Mouse (Mus musculus): ENCODE measurements around the gene Zc2hc1b.

Gene Zc2hc1b

GRCm38 (mm10) chr10:13172798-13173221 is 5.0 kb downstream of the Zc2hc1b start:
- no peak for DNase-seq (ENCODE audit: extremely low spot score, low spot score)

- DNase-seq (ENCODE audit: extremely low spot score, low spot score), result no peak
Observed at GRCm38 (mm10) chr10:13171461-13171860, 6.4 kb downstream of the Zc2hc1b start.

GRCm38 (mm10) chr10:13170739-13171448 is 6.9 kb downstream of the Zc2hc1b start:
- peak; percentile 42 for DNase-seq (ENCODE audit: extremely low spot score, low spot score)

- no peak for DNase-seq (ENCODE audit: extremely low spot score, low spot score)
Observed at GRCm38 (mm10) chr10:13168461-13168860, 9.4 kb downstream of the Zc2hc1b start.

- DNase-seq (ENCODE audit: extremely low spot score, low spot score), result no peak
Observed at GRCm38 (mm10) chr10:13162031-13162430, 15.8 kb downstream of the Zc2hc1b start.

- no peak for DNase-seq (ENCODE audit: extremely low spot score, low spot score)
Observed at GRCm38 (mm10) chr10:13160913-13161312, 16.9 kb downstream of the Zc2hc1b start.

GRCm38 (mm10) chr10:13155377-13155776 is 22.4 kb downstream of the Zc2hc1b start:
- no peak for DNase-seq (ENCODE audit: extremely low spot score, low spot score)

GRCm38 (mm10) chr10:13152811-13153364 is 24.9 kb downstream of the Zc2hc1b start:
- no peak for DNase-seq (ENCODE audit: extremely low spot score, low spot score)

GRCm38 (mm10) chr10:13151353-13151752 is 26.5 kb downstream of the Zc2hc1b start:
- DNase-seq (ENCODE audit: extremely low spot score, low spot score), result no peak

- no peak for DNase-seq (ENCODE audit: extremely low spot score, low spot score)
Observed at GRCm38 (mm10) chr10:13150435-13150834, 27.4 kb downstream of the Zc2hc1b start.

GRCm38 (mm10) chr10:13140434-13140833 is 37.4 kb downstream of the Zc2hc1b start:
- DNase-seq (ENCODE audit: extremely low spot score, low spot score), result no peak

- no peak for DNase-seq (ENCODE audit: extremely low spot score, low spot score)
Observed at GRCm38 (mm10) chr10:13137906-13138305, 39.9 kb downstream of the Zc2hc1b start.

- no peak for DNase-seq (ENCODE audit: extremely low spot score, low spot score)
Observed at GRCm38 (mm10) chr10:13135751-13136150, 42.1 kb downstream of the Zc2hc1b start.

GRCm38 (mm10) chr10:13135276-13135675 is 42.5 kb downstream of the Zc2hc1b start:
- DNase-seq (ENCODE audit: extremely low spot score, low spot score), result no peak

GRCm38 (mm10) chr10:13133850-13134249 is 44.0 kb downstream of the Zc2hc1b start:
- DNase-seq (ENCODE audit: extremely low spot score, low spot score), result no peak

- no peak for DNase-seq (ENCODE audit: extremely low spot score, low spot score)
Observed at GRCm38 (mm10) chr10:13127946-13128345, 49.9 kb downstream of the Zc2hc1b start.

GRCm38 (mm10) chr10:13127335-13127734 is 50.5 kb downstream of the Zc2hc1b start:
- no peak for DNase-seq (ENCODE audit: extremely low spot score, low spot score)

GRCm38 (mm10) chr10:13125811-13126210 is 52.0 kb downstream of the Zc2hc1b start:
- no peak for DNase-seq (ENCODE audit: extremely low spot score, low spot score)

GRCm38 (mm10) chr10:13119300-13119699 is 58.5 kb downstream of the Zc2hc1b start:
- no peak for DNase-seq (ENCODE audit: extremely low spot score, low spot score)

- DNase-seq (ENCODE audit: extremely low spot score, low spot score), result no peak
Observed at GRCm38 (mm10) chr10:13118770-13119102, 59.1 kb downstream of the Zc2hc1b start.

- DNase-seq (ENCODE audit: extremely low spot score, low spot score), result no peak
Observed at GRCm38 (mm10) chr10:13118024-13118769, 59.6 kb downstream of the Zc2hc1b start.

Measured in neural tube, embryonic 10.5 days (tissue).